10 mouse cellular contexts compared by ENCODE assay signal in genomic region chr11:86051383-86051782, GRCm38 (mm10).
DNase-seq lines count a peak whose midpoint lies in the region; ATAC-seq lines count a peak whose summit lies in the region.
"Had no signal": no experiment of that assay in that cellular context is flagged by ENCODE, and none has a peak within 500 bp of the region (broad histone marks: within the 10 kb centered on the region; RNA-seq: fewer than 3 reads in every experiment).

No protein-coding gene starts in this region.

- H3K4me2 ChIP-seq in midbrain, embryonic 13.5 days (replicated peaks): no peak overlapping the region
- H3K4me2 ChIP-seq in limb, embryonic 15.5 days: no peak overlapping the region
- no peak overlapping the region for H3K4me2 ChIP-seq in intestine, embryonic 16.5 days (ENCODE audit: low read depth, low read length)

- no peaks in the 10 kb centered on the region for H3K9me3 ChIP-seq in midbrain, embryonic 10.5 days (replicated peaks)
- H3K9me3 ChIP-seq in midbrain, embryonic 13.5 days: no peaks in the 10 kb centered on the region
- H3K9me3 ChIP-seq in limb, embryonic 15.5 days: no peaks in the 10 kb centered on the region
- H3K9me3 ChIP-seq in intestine, embryonic 16.5 days (ENCODE audit: control insufficient read depth, low read length): no peaks in the 10 kb centered on the region

- no peak overlapping the region for H3K4me3 ChIP-seq in midbrain, embryonic 10.5 days
- no peak overlapping the region for H3K4me3 ChIP-seq in midbrain, embryonic 13.5 days (replicated peaks)
- no peak overlapping the region for H3K4me3 ChIP-seq in limb, embryonic 15.5 days
- H3K4me3 ChIP-seq in intestine, embryonic 16.5 days (ENCODE audit: low read length): no peak overlapping the region

- peak overlapping the region; percentile 49 for H3K27ac ChIP-seq in midbrain, embryonic 10.5 days (replicated peaks)
- H3K27ac ChIP-seq in midbrain, embryonic 13.5 days: no peak overlapping the region
- H3K27ac ChIP-seq in limb, embryonic 15.5 days: peak overlapping the region; percentile 57
- no peak overlapping the region for H3K27ac ChIP-seq in intestine, embryonic 16.5 days (ENCODE audit: low read length)
- H3K27ac ChIP-seq: stomach, postnatal 0 days had no signal

- H3K36me3 ChIP-seq in midbrain, embryonic 10.5 days: no peaks in the 10 kb centered on the region
- no peaks in the 10 kb centered on the region for H3K36me3 ChIP-seq in midbrain, embryonic 13.5 days
- no peaks in the 10 kb centered on the region for H3K36me3 ChIP-seq in limb, embryonic 15.5 days
- no peaks in the 10 kb centered on the region for H3K36me3 ChIP-seq in intestine, embryonic 16.5 days (ENCODE audit: control insufficient read depth, insufficient read depth, low read length)

- peaks cover 8% of the 10 kb centered on the region for H3K4me1 ChIP-seq in midbrain, embryonic 10.5 days
- H3K4me1 ChIP-seq in midbrain, embryonic 13.5 days (replicated peaks): no peaks in the 10 kb centered on the region; the same call in 1 of the 2 replicates
- peaks cover 13% of the 10 kb centered on the region; the same call in 1 of the 2 replicates for H3K4me1 ChIP-seq in limb, embryonic 15.5 days
- H3K4me1 ChIP-seq in intestine, embryonic 16.5 days (ENCODE audit: control insufficient read depth, insufficient read depth, low read length): peaks cover 4% of the 10 kb centered on the region; the same call in 1 of the 2 replicates

- no peak for ATAC-seq in midbrain, embryonic 13.5 days
- ATAC-seq in limb, embryonic 15.5 days (ENCODE audit: insufficient number of reproducible peaks, low FRiP score, low TSS enrichment, low read depth): peak; percentile 52; the same call in 1 of the 2 replicates
- ATAC-seq in intestine, embryonic 16.5 days: no peak

- no peak overlapping the region for H3K9ac ChIP-seq in midbrain, embryonic 13.5 days (replicated peaks)
- H3K9ac ChIP-seq in limb, embryonic 15.5 days: no peak overlapping the region
- no peak overlapping the region for H3K9ac ChIP-seq in intestine, embryonic 16.5 days (ENCODE audit: low read depth, low read length)

- 28% methylated on average over 6 of the region's 6 CpGs for WGBS in midbrain, embryonic 10.5 days
- 14% methylated on average over 6 of the region's 6 CpGs for WGBS in midbrain, embryonic 13.5 days
- 15% methylated on average over 6 of the region's 6 CpGs for WGBS in limb, embryonic 15.5 days
- 27% methylated on average over 6 of the region's 6 CpGs for WGBS in intestine, embryonic 16.5 days

- DNase-seq in midbrain, embryonic 10.5 days (ENCODE audit: low spot score): peak; percentile 30
- peak; percentile 39 for DNase-seq in embryo, embryonic 9.5 days (ENCODE audit: extremely low spot score)
- peak; percentile 96 for DNase-seq in retina, postnatal 1 day
- no peak for DNase-seq in thymus, postnatal 36 days
- DNase-seq: cerebellum, adult 18-20 months; gastrocnemius, postnatal 25 days had no signal

- H3K27me3 ChIP-seq in midbrain, embryonic 10.5 days (ENCODE audit: low read depth, poor library complexity, severe bottlenecking): no peaks in the 10 kb centered on the region
- no peaks in the 10 kb centered on the region for H3K27me3 ChIP-seq in midbrain, embryonic 13.5 days
- no peaks in the 10 kb centered on the region for H3K27me3 ChIP-seq in limb, embryonic 15.5 days
- H3K27me3 ChIP-seq in intestine, embryonic 16.5 days (replicated peaks; ENCODE audit: control insufficient read depth, insufficient read depth, low read length): no peaks in the 10 kb centered on the region

Comparison
In these comparisons a context has a peak if more than half of its experiments do, and no peak if none do; other contexts are left out.
1. H3K27ac ChIP-seq: peak in midbrain, embryonic 10.5 days (single experiment) and limb, embryonic 15.5 days (single experiment); none in midbrain, embryonic 13.5 days (single experiment) and intestine, embryonic 16.5 days (single experiment).
2. DNase-seq: peak in midbrain, embryonic 10.5 days (single experiment), embryo, embryonic 9.5 days (single experiment) and retina, postnatal 1 day (single experiment); none in thymus, postnatal 36 days (0 of 2).